Mouse (Mus musculus) heart, adult 2 months (tissue): Measurements from ENCODE around the gene Nt5c.

Experiments
- CTCF ChIP-seq: fragments of 200-600 bp; IDR thresholded peaks from 2 replicates; pipeline ENCODE4 v1.8.1; 2022; ENCODE audit warnings: antibody characterized with exemption, mild to moderate bottlenecking, moderate library complexity
- EP300 ChIP-seq: fragments of 200-500 bp; IDR thresholded peaks from 2 replicates; pipeline ENCODE4 v1.6.1; 2011; ENCODE audit warnings: low read depth, low read length, control low read depth; ENCODE audit not compliant: insufficient read depth
- POLR2A ChIP-seq: fragments of 200-500 bp; IDR thresholded peaks from 2 replicates; pipeline ENCODE4 v1.6.1; 2011; ENCODE audit warnings: mild to moderate bottlenecking, low read depth, low read length, control low read depth; ENCODE audit not compliant: insufficient read depth

DNA sequence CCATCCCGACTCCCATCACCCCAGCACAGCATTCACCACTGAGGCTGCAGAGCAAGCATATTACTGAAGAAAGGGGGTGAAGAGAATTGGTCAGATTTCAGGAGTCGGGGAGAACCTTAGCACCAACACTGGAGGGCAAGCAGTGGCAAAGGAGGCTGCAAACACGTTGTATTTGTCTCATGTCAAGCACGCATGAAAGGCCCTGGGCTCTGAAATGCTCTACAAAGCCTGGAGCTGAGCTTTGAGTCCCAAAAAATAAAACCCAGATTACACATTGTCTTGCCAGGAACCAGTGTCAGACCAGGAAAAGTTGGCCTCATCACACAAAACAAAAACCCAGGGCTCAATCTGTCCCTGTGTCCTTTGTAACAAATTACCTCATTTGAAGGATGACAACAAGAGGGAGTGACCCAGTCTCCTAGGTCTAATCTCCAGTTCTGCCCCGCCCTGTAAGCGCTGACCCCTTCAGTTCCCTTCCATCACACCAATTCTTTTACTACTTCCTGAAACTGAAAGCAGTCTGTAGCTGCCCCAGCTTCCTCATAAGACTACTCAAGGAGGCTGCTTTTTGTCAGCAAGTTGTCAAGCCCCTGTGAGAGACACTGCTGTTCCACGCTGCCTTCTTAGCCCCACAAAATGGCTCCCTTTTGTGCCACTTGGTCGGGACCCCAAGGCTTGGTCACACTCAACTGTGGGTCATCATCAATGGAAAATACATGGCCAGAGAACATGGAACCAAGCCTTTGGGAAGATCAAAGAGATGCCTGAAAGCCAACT lies 20.9 kb upstream of the Nt5c start:
- TF ChIP-seq EP300 (no peak), CTCF (no peak), POLR2A (0 out of 2 replicates have a peak, but pooled peaks have one; percentile 45)
